Mouse (Mus musculus) stomach, embryonic 16.5 days (tissue): Measurements from ENCODE around the gene Ano9. TPM values are rescaled to one million over a fixed set of nuclear protein-coding genes. Genes with fewer than 3 reads are reported as not detected.

Experiments
- ATAC-seq: fragments of 200-750 bp; cut with Nextera tagmentation; 2 replicates; pipeline ENCODE4 v1.8.0; 2017; ENCODE audit warnings: moderate number of reproducible peaks, moderate TSS enrichment; ENCODE audit not compliant: insufficient read depth, low FRiP score
- H3K27ac ChIP-seq: fragments of 300-500 bp; sonication (generic); 2 replicates; pipeline ENCODE4 v1.5.1; 2014; ENCODE audit warnings: low read length
- H3K27me3 ChIP-seq: fragments of 300-500 bp; sonication (generic); 2 replicates; pipeline ENCODE4 v1.6.1; 2014; ENCODE audit warnings: low read length, control low read depth, mixed read lengths; ENCODE audit not compliant: control insufficient read depth, insufficient read depth
- H3K36me3 ChIP-seq: fragments of 300-500 bp; sonication (generic); 2 replicates; pipeline ENCODE4 v1.6.1; 2014; ENCODE audit warnings: low read length; ENCODE audit not compliant: control insufficient read depth, insufficient read depth
- H3K4me1 ChIP-seq: fragments of 300-500 bp; sonication (generic); 2 replicates; pipeline ENCODE4 v1.6.1; 2014; ENCODE audit warnings: low read length, control low read depth, mixed read lengths; ENCODE audit not compliant: control insufficient read depth, insufficient read depth
- H3K4me2 ChIP-seq: fragments of 300-500 bp; sonication (generic); 2 replicates; pipeline ENCODE4 v1.6.1; 2014; ENCODE audit warnings: low read depth, low read length, mixed read lengths
- H3K4me3 ChIP-seq: fragments of 300-500 bp; sonication (generic); replicated peaks from 2 replicates; pipeline ENCODE4 v1.5.1; 2014; ENCODE audit warnings: mild to moderate bottlenecking, low read length
- H3K9ac ChIP-seq: fragments of 300-500 bp; sonication (generic); 2 replicates; pipeline ENCODE4 v1.6.1; 2014; ENCODE audit warnings: low read length
- H3K9me3 ChIP-seq: fragments of 300-500 bp; sonication (generic); replicated peaks from 2 replicates; pipeline ENCODE4 v1.6.1; 2016; ENCODE audit warnings: low read length, control low read depth; ENCODE audit not compliant: control insufficient read depth
- WGBS: fragments of 180-500 bp; shearing (Covaris S2); extraction: QIAGEN DNeasy Blood & Tissue Kit; methylation state at CpG from one replicate; pipeline ENCODE4 v1.1.7; 2014; 5-methylcytosine and 5-hydroxymethylcytosine counted together
- polyA plus RNA-seq: library from polyadenylated mRNA; unstranded; fragments of >200 nt; fragmentation: Nextera tagmentation; extraction: Ambion mirVana; gene quantifications from 2 replicates; pipeline ENCODE4 v1.2.1, GENCODE M21; 2015

The Ano9 gene
- polyA plus RNA-seq, 1 experiment from 2014 or later: 22.5 TPM

DNA sequence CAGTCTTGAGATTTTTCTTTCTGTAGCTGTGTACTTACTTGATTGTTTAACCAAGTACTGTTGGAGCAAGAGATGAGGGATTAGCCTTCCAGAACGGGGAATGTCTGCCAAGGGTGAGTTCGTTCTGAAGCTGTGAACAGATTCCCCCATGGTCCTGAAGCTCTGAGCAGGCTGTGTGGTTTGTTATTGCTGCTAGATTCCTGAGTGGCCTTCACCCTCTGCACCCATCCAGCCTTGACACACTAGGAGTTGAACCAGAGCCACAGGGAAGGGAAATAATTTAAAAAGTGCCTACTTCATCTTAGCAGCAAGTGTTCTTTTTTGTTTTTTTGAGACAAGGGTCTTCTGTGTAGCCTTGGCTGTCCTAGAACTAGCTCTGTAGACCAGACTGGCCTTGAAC lies 26.3 kb upstream of the Ano9 start:
- Histone ChIP-seq H3K36me3 (peaks cover 4% of the 10 kb centered on the region; the same call in 1 of the 2 replicates), H3K27ac (no peak overlapping the region), H3K4me1 (no peaks in the 10 kb centered on the region), H3K9me3 (no peaks in the 10 kb centered on the region), H3K4me3 (no peak overlapping the region), H3K9ac (no peak overlapping the region), H3K27me3 (no peaks in the 10 kb centered on the region), H3K4me2 (no peak overlapping the region)
- WGBS: 66% methylated on average over 2 of the region's 2 CpGs
- ATAC-seq: no peak

DNA sequence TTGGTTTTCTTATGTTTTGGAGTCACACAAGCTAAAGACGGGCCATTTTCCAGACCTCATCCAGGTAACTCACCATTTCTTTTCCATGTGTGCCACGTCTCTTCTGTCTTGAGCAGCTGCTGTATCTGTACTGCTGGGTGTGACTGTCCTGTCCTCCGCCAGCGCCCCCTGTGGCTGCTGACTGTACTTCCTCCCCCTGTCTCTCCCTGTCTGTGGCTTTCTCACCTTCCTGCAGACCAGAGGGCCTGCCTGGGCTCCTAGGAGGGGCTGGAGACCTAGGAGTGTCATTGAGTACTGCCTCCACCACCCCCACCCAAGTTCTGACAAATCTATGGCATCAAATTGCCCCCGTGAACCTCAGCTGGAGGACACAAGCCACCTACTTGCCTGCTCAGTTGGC lies 25.5 kb upstream of the Ano9 start:
- no peak overlapping the region for H3K27ac ChIP-seq
- ATAC-seq: no peak
- WGBS: 49% methylated on average over 5 of the region's 5 CpGs
- H3K36me3 ChIP-seq: peaks cover 4% of the 10 kb centered on the region; the same call in 1 of the 2 replicates
- no peaks in the 10 kb centered on the region for H3K27me3 ChIP-seq
- H3K9me3 ChIP-seq: no peaks in the 10 kb centered on the region
- H3K9ac ChIP-seq: no peak overlapping the region
- no peak overlapping the region for H3K4me3 ChIP-seq
- no peaks in the 10 kb centered on the region for H3K4me1 ChIP-seq
- H3K4me2 ChIP-seq: no peak overlapping the region

DNA sequence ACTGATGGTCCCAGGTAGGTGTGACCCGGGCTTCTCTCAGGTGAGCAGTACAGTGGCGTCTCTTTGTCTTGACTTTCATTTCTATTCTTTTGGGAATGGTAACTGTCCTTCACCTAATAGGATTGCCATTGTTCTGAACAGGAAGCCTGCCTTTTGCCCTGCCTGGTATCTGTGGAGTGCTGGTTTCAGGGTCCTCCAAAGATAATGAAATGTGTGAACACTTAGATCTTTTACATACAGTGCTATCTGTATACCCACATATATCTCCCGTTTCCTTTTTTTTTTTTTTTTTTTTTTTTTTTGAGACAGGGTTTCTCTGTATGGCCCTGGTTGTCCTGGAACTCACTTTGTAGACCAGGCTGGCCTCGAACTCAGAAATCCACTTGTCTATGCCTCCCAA lies 23.7 kb upstream of the Ano9 start:
- Histone ChIP-seq H3K27me3 (no peaks in the 10 kb centered on the region), H3K4me3 (no peak overlapping the region), H3K4me2 (no peak overlapping the region), H3K9ac (no peak overlapping the region), H3K27ac (no peak overlapping the region), H3K36me3 (no peaks in the 10 kb centered on the region), H3K9me3 (no peaks in the 10 kb centered on the region), H3K4me1 (no peaks in the 10 kb centered on the region)
- WGBS: 88% methylated on average over 4 of the region's 4 CpGs
- ATAC-seq: no peak

DNA sequence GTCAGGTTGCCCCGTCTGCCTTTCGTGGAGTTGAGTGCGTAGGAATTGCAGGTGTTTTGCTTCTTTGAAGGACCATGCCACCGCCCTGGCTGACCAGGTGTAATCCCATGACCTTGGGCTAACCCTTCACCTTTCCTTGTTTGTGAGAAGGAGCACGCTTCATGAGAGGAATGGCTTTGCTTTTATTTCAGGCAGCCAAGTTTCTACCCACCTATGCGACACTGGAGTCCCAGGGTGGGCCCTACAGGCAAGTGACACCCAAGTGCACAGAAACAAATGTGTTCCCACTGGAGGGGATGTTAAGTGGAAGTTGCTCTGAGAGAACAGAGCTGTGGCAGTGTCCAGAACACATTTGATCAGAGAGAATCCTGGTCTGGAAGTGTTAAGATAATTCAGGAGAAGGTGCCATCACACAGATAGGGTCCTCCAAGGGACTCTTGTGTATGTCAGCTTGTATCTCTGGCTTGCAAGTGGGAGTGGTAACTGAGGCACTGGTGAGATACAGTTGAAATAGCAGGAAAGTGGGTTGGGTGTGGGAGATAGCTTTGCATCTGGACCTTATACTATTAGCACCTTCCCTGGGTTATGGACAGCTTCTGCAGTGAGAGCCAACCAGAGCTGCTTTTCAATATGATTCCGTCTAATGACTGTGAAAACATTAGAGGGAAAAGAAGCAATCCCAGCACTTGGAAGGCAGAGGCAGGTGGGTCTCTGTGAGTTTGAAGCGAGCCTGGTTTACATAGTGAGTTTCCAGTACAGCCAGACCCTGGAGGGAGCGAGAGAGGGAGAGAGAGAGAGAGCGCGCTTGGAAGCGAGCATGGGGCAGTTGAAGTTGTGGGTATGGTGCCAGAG lies 14.5 kb upstream of the Ano9 start:
- Histone ChIP-seq H3K4me2 (peak overlapping the region; percentile 80), H3K27ac (peak overlapping the region; percentile 39; the same call in 1 of the 2 replicates), H3K36me3 (no peaks in the 10 kb centered on the region), H3K4me1 (peaks cover 17% of the 10 kb centered on the region; the same call in 1 of the 2 replicates), H3K9me3 (no peaks in the 10 kb centered on the region), H3K27me3 (no peaks in the 10 kb centered on the region), H3K4me3 (peak overlapping the region; percentile 90), H3K9ac (peak overlapping the region; percentile 97)
- WGBS: 52% methylated on average over 12 of the region's 12 CpGs
- peak; percentile 21; the same call in 1 of the 2 replicates for ATAC-seq

DNA sequence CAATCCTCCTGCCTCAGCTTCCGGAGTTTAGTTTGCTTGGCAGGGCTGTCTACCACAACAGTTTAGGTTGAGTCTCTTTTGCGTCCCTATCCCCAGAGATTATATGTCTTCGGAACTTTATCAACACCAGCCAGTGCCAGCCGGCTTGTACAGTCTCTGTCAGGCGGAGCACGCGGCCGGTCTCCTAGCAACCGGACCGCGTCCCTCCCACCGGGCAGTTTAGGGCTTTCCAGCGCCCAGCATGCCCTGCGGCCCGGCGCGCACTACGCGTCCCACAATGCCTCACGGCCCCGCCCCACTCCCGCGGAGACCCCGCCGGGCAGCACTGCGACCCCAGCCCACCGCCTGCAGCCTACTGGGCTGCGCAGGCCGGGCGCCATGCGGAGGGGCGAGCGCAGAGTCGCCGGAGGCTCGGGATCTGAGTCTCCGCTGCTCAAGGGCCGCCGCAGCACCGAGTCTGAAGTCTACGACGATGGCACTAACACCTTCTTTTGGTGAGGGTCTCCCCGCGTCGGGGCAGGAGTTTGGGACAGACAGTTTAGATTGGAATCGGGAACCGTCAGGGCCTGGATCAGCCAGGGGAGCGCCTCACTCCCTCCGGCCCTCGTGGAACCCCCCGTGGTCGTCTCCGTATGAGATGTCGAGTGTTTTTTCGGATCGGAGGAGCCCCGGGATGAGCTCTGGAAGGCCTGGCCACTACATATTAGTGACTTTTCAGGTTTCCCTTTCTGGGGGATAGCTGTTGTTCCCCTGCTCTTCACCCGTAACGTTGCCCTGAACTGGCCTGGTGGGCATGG lies 13.6 kb upstream of the Ano9 start:
- peak overlapping the region; percentile 97 for H3K9ac ChIP-seq
- H3K4me3 ChIP-seq: peak overlapping the region; percentile 90
- peak overlapping the region; percentile 80 for H3K4me2 ChIP-seq
- peak; percentile 99 for ATAC-seq
- under 1% methylated on average over 59 of the region's 59 CpGs for WGBS
- peaks cover 17% of the 10 kb centered on the region; the same call in 1 of the 2 replicates for H3K4me1 ChIP-seq
- H3K27me3 ChIP-seq: no peaks in the 10 kb centered on the region
- no peaks in the 10 kb centered on the region for H3K9me3 ChIP-seq
- peak overlapping the region; percentile 39; the same call in 1 of the 2 replicates for H3K27ac ChIP-seq
- no peaks in the 10 kb centered on the region for H3K36me3 ChIP-seq

DNA sequence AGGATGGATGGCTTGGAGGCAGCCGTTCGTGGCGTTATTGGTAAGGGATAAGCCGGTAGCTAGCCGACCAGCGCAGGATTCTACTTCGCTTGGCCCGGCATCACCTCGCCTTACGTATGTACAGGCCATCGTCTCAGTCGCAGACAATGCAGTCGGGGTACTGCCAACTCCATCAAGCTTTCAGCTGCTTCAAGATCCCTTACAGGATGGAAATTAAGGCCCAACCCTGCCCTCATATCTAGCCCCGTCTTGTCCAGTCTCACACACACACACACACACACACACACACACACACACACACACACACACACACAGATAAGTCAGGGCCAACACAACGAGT lies 5.9 kb upstream of the Ano9 start:
- no peaks in the 10 kb centered on the region for H3K9me3 ChIP-seq
- H3K36me3 ChIP-seq: no peaks in the 10 kb centered on the region
- no peaks in the 10 kb centered on the region for H3K4me1 ChIP-seq
- H3K9ac ChIP-seq: peak overlapping the region; percentile 79
- peak overlapping the region; percentile 73 for H3K4me3 ChIP-seq
- H3K27ac ChIP-seq: peak overlapping the region; percentile 88
- ATAC-seq: no peak
- H3K4me2 ChIP-seq: peak overlapping the region; percentile 77
- H3K27me3 ChIP-seq: no peaks in the 10 kb centered on the region
- WGBS: 4% methylated on average over 15 of the region's 15 CpGs

DNA sequence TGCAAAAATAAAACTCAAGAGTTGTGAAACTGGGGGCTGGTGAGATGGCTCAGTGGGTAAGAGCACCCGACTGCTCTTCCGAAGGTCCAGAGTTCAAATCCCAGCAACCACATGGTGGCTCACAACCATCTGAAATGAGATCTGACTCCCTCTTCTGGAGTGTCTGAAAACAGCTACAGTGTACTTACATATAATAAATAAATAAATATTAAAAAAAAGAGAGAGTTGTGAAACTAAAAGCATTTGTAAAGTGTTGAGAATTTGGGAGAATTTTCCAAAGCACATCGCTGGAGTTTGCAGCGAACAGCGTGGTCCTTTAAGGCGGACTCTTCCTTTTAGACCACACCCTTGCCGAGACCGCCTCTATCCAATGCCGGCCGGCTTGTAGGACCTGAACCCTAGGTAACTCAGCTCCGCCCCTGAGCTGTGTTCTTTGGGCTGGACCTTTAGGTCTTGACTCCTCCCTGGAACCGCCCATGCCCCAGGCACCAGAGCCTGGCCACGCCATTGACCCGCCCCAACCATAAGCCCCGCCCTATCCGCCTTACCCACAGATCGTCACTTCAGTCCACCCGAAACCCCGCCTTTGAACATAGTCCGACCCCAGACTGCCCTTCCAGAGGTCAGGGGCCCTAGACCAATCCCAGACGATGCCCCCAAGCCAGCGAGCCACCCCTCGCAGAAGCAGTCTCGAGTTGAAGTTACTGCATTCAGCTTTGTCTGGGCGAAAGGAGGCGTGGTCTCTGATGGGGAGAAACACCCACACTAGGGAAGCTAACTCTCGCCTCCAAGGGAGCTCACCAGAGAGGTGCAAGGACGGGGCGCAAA lies 5.3 kb upstream of the Ano9 start:
- peak; percentile 98 for ATAC-seq
- no peaks in the 10 kb centered on the region for H3K27me3 ChIP-seq
- H3K9me3 ChIP-seq: no peaks in the 10 kb centered on the region
- WGBS: 1% methylated on average over 29 of the region's 29 CpGs
- peak overlapping the region; percentile 79 for H3K9ac ChIP-seq
- peak overlapping the region; percentile 73 for H3K4me3 ChIP-seq
- H3K4me1 ChIP-seq: 0 out of 2 replicates have a peak, but pooled peaks cover 3% of the 10 kb centered on the region
- no peaks in the 10 kb centered on the region for H3K36me3 ChIP-seq
- H3K27ac ChIP-seq: peak overlapping the region; percentile 91
- peak overlapping the region; percentile 77 for H3K4me2 ChIP-seq

DNA sequence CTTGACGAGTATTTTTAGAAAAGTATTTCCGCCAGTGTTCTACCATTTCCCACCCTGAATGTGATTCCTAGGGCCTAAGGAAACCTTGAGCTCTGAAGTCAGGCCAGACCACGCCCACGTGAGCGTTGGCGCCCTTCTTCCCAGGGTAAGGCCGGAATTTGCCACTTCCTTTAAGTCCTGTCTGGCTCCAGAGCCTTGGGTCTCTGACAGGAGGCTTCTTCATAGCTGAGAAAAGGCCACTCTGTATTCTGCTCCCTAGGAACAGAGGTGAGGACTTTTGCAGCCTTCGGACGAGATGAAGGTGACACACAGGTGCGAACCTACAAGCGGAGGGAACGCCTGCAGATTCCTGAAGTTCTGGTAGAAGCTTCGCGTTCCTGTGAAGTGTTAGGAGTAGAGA lies 4.6 kb upstream of the Ano9 start, which contains the start of gene Ptdss2:
Gene Ptdss2, plus strand, starts transcription at position 138 of the 400 bp plus-strand sequence.
- Histone ChIP-seq H3K4me3 (peak within 1 kb of the TSS; percentile 73), H3K4me1 (0 out of 2 replicates have a peak, but pooled peaks cover 3% of the 10 kb centered on the region), H3K27me3 (no peaks in the 10 kb centered on the region), H3K36me3 (no peaks in the 10 kb centered on the region), H3K27ac (peak within 1 kb of the TSS; percentile 91), H3K9me3 (no peaks in the 10 kb centered on the region), H3K4me2 (peak within 1 kb of the TSS; percentile 77), H3K9ac (peak within 1 kb of the TSS; percentile 79)
- 32% methylated on average over 14 of the region's 14 CpGs for WGBS
- no peak for ATAC-seq
